Mouse (Mus musculus) layer of hippocampus, adult 8-10 months (tissue): ENCODE measurements around the gene Calhm3. TPM values are rescaled to one million over a fixed set of nuclear protein-coding genes. Genes with fewer than 3 reads are reported as not detected.

Experiments
- DNase-seq, 2 experiments: peaks; one replicate each; pipeline ENCODE4 v3.0.0; 2022; ENCODE audit warnings: low spot score in 2 of 2
- total RNA-seq, 4 experiments: library from RNA; stranded (reverse); gene quantifications; 2 replicates each; pipeline ENCODE4 v1.2.4; 2022

Calhm3 gene
- not detected for total RNA-seq

GRCm38 (mm10) chr19:47157664-47158063 lies at the start of gene Calhm3:
Calhm3 (minus strand) TSS chr19:47157764.
- no peak for DNase-seq

GRCm38 (mm10) chr19:47206126-47206525 lies 48.6 kb upstream of the Calhm3 start:
- DNase-seq: no peak

GRCm38 (mm10) chr19:47204653-47205052 lies 47.1 kb upstream of the Calhm3 start:
- DNase-seq: no peak

GRCm38 (mm10) chr19:47203042-47203441 lies 45.5 kb upstream of the Calhm3 start:
- no peak for DNase-seq

DNA sequence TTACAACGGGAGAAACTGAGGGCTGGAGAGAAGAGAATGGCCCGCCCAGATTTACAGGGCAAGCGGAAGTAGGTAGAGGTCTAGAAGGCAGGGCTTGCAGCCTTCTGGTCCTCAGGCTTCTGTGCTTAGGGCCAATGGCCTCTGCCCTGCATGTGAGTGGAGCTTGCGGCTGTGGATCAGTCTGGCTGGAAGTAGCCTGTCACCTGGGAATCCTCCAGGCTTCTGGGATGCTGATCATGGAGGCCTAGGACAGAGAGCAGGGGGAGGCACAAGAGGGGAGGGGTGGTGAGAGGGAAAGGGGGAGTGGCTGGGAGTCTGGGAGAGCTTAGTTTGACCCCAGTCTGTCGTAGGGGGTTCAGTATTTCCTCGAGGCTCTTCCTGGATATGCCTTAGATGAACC lies 44.9 kb upstream of the Calhm3 start:
- DNase-seq: no peak

DNA sequence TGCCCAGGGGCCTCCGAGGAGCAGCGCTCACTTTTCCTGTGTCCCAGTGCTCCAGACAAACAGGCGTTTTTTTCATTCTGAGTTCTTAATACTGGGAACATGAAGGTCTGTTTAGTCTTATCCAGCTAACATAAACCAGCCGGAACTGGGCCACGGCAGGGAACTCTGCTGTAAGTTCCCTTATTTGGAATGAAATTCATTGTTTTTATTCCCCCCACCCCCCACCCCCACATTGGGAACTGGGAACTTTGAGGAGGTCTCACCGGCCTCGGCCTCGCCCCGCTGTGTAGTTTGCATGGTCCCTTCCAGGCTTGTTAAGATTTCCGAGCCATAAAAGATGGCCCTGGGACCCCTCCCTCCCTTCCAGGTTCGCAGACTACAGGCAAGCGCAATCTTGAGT lies 44.4 kb upstream of the Calhm3 start:
- no peak for DNase-seq

GRCm38 (mm10) chr19:47198671-47199350 lies 41.2 kb upstream of the Calhm3 start:
- no peak for DNase-seq

DNA sequence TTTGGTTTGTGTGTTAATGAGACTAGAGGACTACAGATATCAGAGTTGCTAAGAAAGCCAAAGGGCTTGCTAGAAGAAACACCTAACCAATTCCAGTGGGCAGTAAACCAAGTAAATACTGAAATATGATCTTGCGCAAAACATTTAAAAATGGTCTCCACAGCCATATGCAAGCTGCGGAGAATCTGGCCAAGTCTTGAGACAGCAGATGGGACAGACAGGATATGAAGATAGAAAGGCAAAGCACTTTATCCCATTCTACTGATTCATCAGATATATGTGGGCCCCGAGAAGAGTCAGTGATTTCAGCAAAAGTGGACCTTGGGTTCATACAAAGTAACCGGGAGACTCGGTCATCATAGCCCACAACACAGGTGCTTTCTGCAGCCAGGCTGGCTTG lies 34.6 kb upstream of the Calhm3 start:
- no peak for DNase-seq

DNA sequence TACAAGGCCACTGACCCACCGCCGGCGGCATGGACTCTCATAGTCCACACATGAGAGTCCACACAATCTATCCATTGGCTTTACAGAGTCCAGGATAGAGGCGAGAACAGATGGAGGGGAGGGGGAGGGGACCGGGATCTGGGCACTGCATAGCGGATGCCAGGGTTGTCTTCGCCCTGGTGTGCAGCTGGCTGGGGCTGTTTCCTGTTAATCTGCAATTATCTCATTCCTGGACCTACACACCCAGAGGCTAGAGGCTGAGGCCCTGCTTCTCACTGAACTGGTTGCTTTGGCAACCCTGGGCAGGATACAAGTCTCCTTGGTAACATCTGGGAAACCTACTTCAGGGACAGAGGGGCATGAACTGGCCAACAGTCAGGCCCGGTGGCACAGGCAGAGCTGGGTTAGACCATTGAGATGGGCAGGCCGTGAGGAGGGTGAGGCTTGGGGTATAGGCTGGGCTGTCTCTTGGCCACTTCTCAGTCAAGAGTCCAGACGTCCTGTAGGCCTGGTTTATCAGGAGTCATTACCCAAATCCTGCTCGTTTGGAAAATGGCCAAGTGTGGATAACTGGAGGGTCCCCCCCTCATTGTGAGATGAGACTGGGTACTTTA lies 31.1 kb upstream of the Calhm3 start:
- no peak for DNase-seq

DNA sequence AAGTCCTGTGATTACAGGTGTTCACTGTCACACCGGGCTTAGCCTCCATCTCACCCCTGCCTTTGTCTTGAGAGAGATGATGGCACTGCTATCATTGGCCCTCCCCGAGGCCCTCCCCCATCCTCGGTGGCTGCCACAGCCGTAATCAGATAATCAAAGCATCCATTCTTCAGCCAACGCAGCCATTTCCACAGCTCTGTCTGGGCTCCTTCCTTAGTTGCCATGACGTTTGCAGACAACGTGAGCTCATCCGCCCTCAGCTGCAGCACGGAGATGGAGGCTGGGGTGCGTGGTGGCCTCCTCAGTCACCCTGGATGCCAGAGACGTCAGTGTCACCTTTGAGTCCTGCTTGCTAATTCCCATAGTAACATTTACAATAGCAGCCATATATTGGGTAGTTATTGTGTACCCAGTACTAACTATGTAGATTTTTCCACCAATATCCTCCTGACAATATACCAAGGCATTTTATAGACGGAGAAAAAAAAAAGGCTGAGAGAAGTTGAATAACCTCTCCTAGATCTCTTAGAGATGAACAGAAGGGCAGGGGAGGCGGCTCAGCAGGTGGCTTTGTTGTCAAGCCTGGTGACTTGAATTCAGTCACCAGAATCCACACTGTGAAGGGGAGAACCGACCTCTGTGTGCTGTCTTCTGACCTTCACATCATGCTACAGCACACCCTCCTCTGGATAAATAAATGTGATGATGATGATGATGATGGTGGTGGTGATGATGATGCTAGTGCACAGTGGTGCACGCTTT lies 29.1 kb upstream of the Calhm3 start:
- no peak for DNase-seq

GRCm38 (mm10) chr19:47184736-47185135 lies 27.2 kb upstream of the Calhm3 start:
- no peak for DNase-seq

- no peak for DNase-seq
These were observed 26.7 kb upstream of the Calhm3 start for GRCm38 (mm10) chr19:47184221-47184620.

DNA sequence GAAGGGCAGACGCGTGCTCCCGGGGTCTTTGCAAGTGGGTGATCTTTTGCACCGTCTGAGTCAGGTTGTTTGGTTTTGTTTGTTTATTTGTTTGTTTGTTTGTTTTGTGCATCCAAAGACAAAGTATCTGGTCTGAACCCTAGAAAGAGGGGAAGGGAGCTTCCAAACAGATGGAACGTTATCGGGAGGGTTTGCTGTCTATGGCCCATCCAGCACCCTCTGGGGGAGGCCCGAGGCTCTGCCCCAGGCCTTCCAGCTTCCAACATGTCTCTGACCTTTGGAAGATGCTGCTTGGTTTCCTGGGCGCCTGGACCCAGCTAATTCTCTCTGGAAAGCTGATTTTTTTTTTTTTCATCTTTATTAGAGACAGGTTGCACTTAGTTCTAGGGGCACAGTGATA lies 22.4 kb upstream of the Calhm3 start:
- no peak for DNase-seq

GRCm38 (mm10) chr19:47179272-47179809 lies 21.8 kb upstream of the Calhm3 start:
- DNase-seq: no peak

GRCm38 (mm10) chr19:47178431-47179271 lies 21.1 kb upstream of the Calhm3 start, which contains the start of gene Neurl1a:
Neurl1a (plus strand) TSS chr19:47178820.
- DNase-seq: no peak

DNA sequence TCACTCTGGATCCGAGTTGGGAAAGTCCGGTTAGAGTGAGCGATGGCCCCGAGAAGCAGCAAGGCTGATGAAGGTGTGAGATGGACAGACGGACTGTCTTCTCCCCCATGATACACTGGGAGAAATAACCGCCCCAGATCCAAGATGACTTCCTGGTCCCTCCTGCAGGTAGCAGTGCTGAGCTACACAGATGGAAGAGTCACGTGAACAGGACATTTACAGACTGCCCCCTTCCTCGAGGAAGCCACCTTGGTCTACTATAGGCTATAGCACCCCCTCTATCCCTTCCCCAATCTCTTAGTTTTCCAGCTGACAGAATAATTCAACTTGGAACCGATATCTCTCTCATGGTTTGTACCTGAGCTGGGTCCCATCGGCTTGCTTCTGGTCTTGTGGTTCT lies 20.4 kb upstream of the Calhm3 start:
- DNase-seq: no peak

DNA sequence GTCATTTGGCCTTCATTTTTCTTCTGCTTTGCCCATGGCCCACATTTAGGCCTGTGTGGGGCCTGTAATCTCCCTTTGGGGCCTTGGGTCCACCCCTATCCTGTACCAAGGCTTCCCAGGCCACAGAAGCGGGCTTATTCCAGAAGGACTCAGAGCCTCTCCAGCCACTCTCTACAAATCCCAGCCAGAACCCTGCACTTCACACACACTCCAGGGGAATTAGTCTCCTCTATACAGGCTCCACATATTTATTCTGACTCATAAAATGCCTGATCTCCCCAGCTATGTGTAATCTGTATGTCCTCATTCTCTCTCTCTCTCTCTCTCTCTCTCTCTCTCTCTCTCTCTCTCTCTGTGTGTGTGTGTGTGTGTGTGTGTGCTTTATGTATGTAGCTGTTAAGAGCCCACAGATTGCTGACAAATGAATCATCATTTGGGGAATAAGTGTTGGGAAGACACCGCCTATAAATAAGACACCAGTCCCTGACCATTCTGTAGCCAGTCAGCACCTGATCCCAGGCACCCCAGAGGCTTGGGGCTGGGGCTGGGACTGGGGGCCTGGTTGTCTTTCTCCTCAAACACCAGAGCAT lies 19.4 kb upstream of the Calhm3 start:
- DNase-seq: no peak

DNA sequence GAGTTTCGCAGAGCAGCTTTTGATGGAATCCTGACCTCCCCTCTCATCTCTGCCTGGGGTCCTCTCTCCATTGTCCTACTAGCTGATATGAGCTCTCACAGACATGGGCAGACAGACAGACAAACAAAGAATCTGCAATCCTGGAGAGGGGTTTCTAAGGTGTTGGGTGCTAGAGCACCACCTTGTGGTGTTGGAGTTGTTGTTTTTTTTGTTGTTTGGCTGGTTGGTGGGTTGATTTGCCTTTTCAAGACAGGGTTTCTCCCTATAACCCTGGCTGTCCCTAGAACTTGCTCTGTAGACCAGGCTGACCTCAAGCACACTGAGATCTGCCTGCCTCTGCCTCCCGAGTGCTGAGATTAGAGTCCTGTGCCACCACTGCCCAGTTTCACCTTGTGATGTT lies 17.9 kb upstream of the Calhm3 start:
- DNase-seq: no peak

DNA sequence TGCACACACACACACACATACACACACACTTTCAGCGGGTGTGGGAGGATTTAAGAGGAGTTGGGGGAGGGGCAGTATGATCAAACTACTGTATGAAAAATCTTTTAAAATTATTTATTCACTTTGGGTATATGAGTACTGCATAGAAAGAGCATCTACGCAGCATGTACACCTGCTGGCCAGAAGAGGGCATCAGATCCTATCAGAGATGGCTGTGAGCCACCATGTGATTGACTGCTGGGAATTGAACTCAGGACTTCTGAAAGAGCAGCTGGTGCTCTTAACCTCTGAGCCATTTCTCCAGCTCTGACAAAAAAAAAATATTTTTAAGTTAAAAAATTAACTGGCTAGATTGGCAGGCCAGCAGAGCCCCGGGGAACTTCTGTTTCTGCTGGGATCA lies 17.0 kb upstream of the Calhm3 start:
- DNase-seq: no peak

- DNase-seq: peak; percentile 74 to 93
These were observed 11.3 kb upstream of the Calhm3 start for GRCm38 (mm10) chr19:47168793-47169412.
